Mouse (Mus musculus): Measurements from ENCODE around the gene Gbp7. TPM values are rescaled to one million over a fixed set of nuclear protein-coding genes. Genes with fewer than 3 reads are reported as not detected.
A peak's percentile ranks its signal among the peaks of the same experiment; 100 is the strongest.
"Not testable (repeated sequence)": the region's sequence is repeated elsewhere in the genome, so short reads cannot be mapped to it uniquely, and the experiment has no call there.

The Gbp7 gene
- total RNA-seq, 2 experiments from 2014 or later = 3.4 to 3.8 TPM

DNA sequence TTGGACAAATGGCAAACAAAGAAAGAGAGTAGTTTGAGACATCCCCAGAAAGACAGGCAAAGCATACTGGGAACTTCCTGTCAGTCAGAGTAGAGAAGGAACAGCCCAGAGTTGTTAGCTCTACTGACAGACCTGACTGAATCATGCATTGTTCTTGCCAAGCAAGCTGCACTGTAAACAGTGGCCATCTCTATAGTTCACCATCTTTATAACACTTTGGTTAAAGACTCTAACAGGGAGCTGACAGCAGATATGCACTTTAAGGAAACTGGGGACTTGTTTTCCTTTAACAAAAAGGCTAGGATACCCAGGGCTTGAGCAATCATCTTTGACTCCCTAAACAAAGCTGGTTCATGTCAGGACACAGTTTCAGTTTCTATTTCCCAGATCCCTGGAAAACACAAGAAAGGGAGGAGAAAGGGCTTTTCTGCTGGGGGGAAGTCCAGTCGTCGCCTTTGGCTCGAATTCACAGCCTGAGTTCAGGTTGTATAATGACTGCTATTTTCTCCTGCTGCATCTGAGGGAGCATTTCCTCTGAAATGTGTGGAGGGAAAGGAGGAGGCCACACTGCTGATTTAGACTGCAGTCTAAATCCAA lies 29.6 kb downstream of the Gbp7 start, which contains the start of gene Gbp3:
TSS of gene Gbp3 (plus strand) at position 395 of the 597 bp plus-strand sequence.
- intact Hi-C loops (cut with DNase I) = loop anchor here (1.0 kb wide), 1 partner anchor 69 kb away; no protein-coding TSS in a partner anchor
- no peak for DNase-seq (ENCODE audit: extremely low spot score in 1 of 2, low spot score in 2 of 2)

- intact Hi-C loops (cut with DNase I) = loop anchor here (1.0 kb wide), 1 partner anchor 70 kb away; no protein-coding TSS in a partner anchor
Measured at GRCm38 (mm10) chr3:142560296-142560948, 30.3 kb downstream of the Gbp7 start.

DNA sequence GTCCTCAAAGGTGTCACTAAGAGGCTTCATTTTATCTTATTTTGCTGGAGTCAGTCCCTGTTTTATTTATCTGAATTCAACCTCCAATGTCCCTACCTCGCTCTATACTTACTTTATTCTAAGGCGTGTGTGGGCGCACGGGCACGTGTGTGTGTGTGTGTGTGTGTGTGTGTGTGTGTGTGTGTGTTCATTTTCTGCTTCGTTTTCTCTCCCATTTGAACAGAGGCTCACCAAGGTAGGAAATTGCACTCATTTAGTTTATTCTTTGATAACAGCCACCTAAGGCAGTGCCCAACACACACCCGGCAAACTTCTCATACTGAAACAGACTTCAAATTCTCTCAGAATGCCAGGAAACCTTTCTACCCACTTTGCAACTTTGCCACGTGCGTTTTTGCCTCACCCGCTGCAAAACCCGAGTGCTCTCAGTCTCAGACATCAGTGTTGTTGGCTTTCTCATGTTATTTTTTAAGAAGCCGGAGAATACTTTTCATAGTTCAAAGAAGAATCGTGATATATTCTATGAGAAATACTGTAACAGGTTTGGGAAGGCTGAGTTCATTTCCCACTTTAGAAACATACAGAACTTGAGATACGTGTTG lies 31.0 kb downstream of the Gbp7 start:
- DNase-seq (ENCODE audit: extremely low spot score in 1 of 2, low spot score in 2 of 2) = no peak
- intact Hi-C loops (cut with DNase I) = no loop called here

More at GRCm38 (mm10) chr3:142560296-142560948, 30.3 kb downstream of the Gbp7 start:
- DNase-seq (ENCODE audit: extremely low spot score in 1 of 2, low spot score in 2 of 2) = peak; percentile 64 to 89

DNA sequence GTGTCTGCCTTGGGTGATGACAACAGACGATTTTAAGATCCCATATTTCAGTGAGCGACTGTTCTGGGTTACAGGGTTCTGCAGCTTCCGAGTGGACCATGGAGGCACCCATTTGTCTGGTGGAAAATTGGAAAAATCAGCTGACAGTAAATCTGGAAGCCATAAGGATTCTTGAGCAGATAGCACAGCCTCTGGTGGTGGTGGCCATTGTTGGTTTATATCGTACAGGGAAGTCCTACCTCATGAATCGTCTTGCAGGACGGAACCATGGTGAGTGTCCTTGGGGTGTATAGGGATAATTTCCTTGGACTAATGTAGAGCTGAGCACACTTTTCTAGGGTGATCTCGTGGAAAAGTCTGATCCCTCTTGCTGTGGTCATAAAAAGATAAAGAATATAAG lies 31.5 kb downstream of the Gbp7 start:
- DNase-seq (ENCODE audit: extremely low spot score in 1 of 2, low spot score in 2 of 2) = no peak
- intact Hi-C loops (cut with DNase I) = no loop called here

- DNase-seq (ENCODE audit: extremely low spot score in 1 of 2, low spot score in 2 of 2); intact Hi-C loops (cut with DNase I): not testable (repeated sequence)
Measured at GRCm38 (mm10) chr3:142567490-142567889, 37.3 kb downstream of the Gbp7 start.

GRCm38 (mm10) chr3:142570738-142571137 lies 40.6 kb downstream of the Gbp7 start:
- no peak for DNase-seq (ENCODE audit: extremely low spot score in 1 of 2, low spot score in 2 of 2)
- intact Hi-C loops (cut with DNase I) = no loop called here

- DNase-seq (ENCODE audit: extremely low spot score in 1 of 2, low spot score in 2 of 2) = no peak
- intact Hi-C loops (cut with DNase I) = no loop called here
Measured at GRCm38 (mm10) chr3:142577108-142577507, 47.0 kb downstream of the Gbp7 start.

DNA sequence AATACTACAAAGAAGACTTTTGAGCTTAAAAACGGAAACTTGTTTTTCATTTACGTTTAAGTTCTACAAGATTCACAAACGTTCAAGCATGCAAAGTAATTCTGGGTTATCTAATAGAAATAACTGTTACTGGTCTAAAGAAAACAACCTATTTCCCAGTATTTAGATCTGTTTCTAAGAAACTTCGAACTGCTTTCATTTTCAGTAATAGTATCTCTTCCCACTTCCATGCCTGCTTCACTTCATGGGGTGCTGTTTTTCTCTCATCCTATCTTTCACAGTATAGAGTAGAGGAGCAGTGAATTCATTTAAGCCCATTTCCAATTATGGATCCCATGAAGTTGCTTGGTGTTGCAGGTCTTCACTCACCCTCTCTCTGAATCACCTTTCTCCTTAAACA lies 48.2 kb downstream of the Gbp7 start:
- intact Hi-C loops (cut with DNase I) = no loop called here
- DNase-seq (ENCODE audit: extremely low spot score in 1 of 2, low spot score in 2 of 2) = no peak

DNA sequence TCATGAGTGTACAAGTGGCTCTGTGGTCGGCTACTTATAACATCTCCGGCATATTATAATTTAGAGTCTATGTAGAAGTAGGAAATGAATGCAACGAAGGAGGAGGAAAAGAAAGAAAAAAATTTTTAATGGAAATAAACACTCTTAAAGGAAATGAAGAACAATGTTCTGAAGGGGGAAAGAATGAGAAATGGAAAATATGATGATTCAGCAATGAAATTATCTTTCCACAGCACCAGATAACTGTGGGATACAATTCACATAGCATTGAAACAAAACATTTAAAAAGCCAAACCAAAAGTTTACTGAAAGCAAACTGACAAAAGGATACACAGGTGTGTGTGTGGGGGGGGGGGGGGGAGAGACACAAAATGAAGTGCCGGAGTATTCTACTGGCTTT lies 52.9 kb downstream of the Gbp7 start:
- DNase-seq (ENCODE audit: extremely low spot score in 1 of 2, low spot score in 2 of 2) = no peak
- intact Hi-C loops (cut with DNase I) = no loop called here

- intact Hi-C loops (cut with DNase I) = no loop called here
Measured at GRCm38 (mm10) chr3:142587386-142587785, 57.2 kb downstream of the Gbp7 start.

DNA sequence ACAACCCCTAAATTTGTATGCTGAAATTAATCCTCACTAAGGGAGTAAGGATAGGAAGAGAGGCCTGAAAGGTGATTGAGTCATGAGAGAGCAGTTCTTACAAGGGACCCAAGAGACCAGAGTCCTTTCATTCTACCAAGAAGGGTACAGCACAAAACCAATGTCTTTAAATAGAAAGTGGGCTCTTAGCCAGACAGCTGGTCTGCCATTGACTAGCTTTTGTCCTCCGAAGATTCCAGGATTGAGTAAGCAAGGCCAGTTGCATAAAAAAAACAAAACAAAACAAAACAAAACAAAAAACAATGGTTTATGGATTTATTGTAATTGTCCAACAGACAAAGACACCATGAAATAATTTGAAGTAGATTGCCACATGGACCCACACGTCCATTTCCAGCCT lies 58.7 kb downstream of the Gbp7 start:
- intact Hi-C loops (cut with DNase I) = no loop called here
- no peak for DNase-seq (ENCODE audit: extremely low spot score in 1 of 2, low spot score in 2 of 2)

More at GRCm38 (mm10) chr3:142587386-142587785, 57.2 kb downstream of the Gbp7 start:
- DNase-seq (ENCODE audit: extremely low spot score in 1 of 2, low spot score in 2 of 2) = no peak

DNA sequence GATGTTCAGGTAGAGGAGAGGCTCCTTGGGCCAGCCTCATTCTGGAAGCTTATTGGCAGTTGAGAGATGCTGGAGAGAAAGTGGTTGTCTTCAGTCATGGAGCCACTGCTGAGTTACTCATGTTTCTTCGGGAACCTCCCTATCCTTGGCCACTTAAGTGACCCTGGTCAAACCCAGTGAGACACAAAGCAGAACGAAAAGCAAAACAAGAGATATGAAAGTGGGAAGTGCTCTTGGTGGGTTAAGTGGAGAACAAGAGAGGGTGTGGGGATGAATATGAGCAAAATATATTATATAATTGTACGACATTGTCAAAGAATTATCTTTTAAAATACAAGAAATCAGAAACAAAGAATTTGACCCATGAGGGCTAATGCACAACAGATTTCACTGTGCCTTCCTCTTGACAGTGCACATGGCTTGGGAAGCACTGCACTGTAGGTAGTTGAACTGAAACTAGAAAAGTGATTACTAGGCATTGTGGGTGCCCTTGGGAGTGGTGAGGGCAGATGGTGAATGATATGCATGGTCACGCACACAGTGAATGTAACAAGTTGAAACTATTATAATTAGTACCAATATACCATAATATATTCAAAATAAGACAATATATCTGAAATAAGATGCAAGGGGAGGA lies 60.4 kb downstream of the Gbp7 start:
- intact Hi-C loops (cut with DNase I) = no loop called here

DNA sequence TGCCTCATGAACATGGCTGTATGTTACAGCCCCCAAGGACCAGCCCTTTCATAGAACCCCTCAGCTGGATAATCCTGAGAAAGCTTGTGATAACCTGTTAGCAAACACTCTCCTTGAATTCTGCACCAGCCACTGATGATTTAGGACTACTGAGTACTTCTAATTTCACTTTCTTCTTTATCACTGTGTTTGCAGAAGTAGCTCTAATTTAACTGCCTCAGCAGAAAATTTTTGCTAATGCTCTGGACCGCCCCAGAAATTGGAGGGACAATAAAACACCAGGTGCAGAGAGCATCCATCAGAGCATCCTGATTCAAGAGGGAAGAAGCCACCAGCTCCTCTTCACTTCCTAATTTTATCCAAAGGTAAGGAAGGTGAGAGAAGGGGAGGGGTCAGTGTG lies 64.4 kb downstream of the Gbp7 start, which contains the start of gene Gbp2b:
TSS of gene Gbp2b (plus strand) at position 301 of the 400 bp plus-strand sequence.
- intact Hi-C loops (cut with DNase I) = no loop called here
- no peak for DNase-seq (ENCODE audit: extremely low spot score in 1 of 2, low spot score in 2 of 2)

More for the DNA sequence above, 60.4 kb downstream of the Gbp7 start:
- DNase-seq (ENCODE audit: extremely low spot score in 1 of 2, low spot score in 2 of 2) = no peak

DNA sequence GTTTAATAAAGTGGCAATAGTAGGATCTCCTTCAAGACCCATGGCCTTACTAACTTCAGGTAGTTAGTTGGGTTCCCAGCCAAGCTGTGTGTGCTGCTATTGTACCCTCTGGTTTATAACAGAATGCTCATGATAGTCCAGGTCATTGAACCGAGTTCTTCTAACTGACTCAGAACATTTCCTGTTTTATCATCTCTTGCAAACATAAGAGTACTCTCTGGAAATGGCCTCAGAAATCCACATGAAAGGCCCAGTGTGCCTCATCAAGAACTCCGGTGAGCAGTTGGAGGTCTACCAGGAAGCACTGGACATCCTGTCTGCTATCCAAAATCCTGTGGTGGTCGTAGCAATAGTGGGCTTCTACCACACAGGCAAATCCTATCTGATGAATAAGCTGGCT lies 67.8 kb downstream of the Gbp7 start:
- intact Hi-C loops (cut with DNase I) = no loop called here
- DNase-seq (ENCODE audit: extremely low spot score in 1 of 2, low spot score in 2 of 2) = no peak

Other genes with a start within 250 kb of the Gbp7 start
- 10 to 100 TPM; 18.4 to 18.9 TPM for gene Pdlim5, start 134.6 kb upstream of the Gbp7 start, total RNA-seq (2021)
- gene Gbp5, start 36.4 kb upstream of the Gbp7 start, total RNA-seq (2021) = 1 to 10 TPM; 1.0 to 1.5 TPM
- 1 to 10 TPM; 4.2 TPM for gene Gbp3, start 29.7 kb downstream of the Gbp7 start, total RNA-seq (2021)
- not detected for gene Gbp2b, start 64.5 kb downstream of the Gbp7 start, total RNA-seq (2021)
- gene Gbp2, start 90.3 kb downstream of the Gbp7 start, total RNA-seq (2021) = 1 to 10 TPM; 1.0 to 1.4 TPM
- 1 to 10 TPM; 3.2 to 3.7 TPM for gene Kyat3, start 170.7 kb downstream of the Gbp7 start, total RNA-seq (2021)
- gene Gtf2b, start 234.7 kb downstream of the Gbp7 start, total RNA-seq (2021) = 10 to 100 TPM; 35.1 to 40.0 TPM

All from left cerebral cortex, postnatal 10 days (tissue).